ENCODE assay signal across 9 mouse cellular contexts in the genomic region with DNA sequence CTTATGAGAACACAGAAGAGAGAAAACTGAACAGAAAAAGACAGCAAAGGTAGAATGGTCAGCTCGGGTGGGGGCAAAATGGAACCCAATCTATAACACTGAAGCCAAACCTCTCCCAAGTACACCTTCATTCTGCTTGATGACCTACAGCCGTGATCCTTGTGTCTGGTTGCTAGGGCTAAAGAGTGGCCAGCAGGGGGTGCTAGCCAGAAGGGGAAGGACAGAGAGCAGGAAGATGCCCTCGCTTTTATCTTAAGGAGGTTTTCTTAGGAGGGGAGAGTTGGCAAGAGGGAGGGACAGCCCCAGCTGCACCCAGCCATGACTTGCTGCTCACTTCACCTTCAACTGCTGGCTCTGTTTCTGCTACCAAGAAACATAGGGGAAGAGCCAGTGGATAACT. TPM values are rescaled to one million over a fixed set of nuclear protein-coding genes. Genes with fewer than 3 reads are reported as not detected.
DNase-seq lines count a peak whose midpoint lies in the region; ATAC-seq and TF ChIP-seq lines count a peak whose summit lies in the region.
"Had no signal": no experiment of that assay in that cellular context is flagged by ENCODE, and none has a peak within 500 bp of the region (broad histone marks: within the 10 kb centered on the region; RNA-seq: fewer than 3 reads in every experiment).

No protein-coding gene starts in this region.

- peak; percentile 78 for DNase-seq in forebrain, embryonic 11.5 days (ENCODE audit: low spot score)
- DNase-seq in adrenal gland, postnatal 36 days = peak; percentile 80 to 88
- peak; percentile 85 for DNase-seq in kidney, postnatal 0 days (ENCODE audit: low spot score)
- DNase-seq in lung, postnatal 14 days = peak; percentile 81
- peak; percentile 50 to 74 for DNase-seq in spleen, adult 2 months (ENCODE audit: low read depth in 1 of 2, low spot score in 2 of 2)

- WGBS in forebrain, embryonic 11.5 days = 44% methylated on average over 3 of the region's 3 CpGs
- WGBS in forebrain, embryonic 12.5 days = 39% methylated on average over 3 of the region's 3 CpGs
- WGBS in kidney, postnatal 0 days = 31% methylated on average over 3 of the region's 3 CpGs
- 34% methylated on average over 3 of the region's 3 CpGs for WGBS in spleen, adult 2 months

- ATAC-seq in forebrain, embryonic 11.5 days (replicated peaks; ENCODE audit: low FRiP score) = no peak
- ATAC-seq in forebrain, embryonic 12.5 days (ENCODE audit: low FRiP score) = no peak
- ATAC-seq in erythroblast, adult 5-6 weeks (replicated peaks; ENCODE audit: low FRiP score, poor library complexity, severe bottlenecking) = peak; percentile 78
- peak; percentile 54; the same call in 1 of the 2 replicates for ATAC-seq in kidney, postnatal 0 days (replicated peaks; ENCODE audit: low FRiP score, low read depth)

- TF ChIP-seq POLR2A in spleen, adult 2 months (IDR thresholded peaks at IDR 0.05; ENCODE audit: low read depth, low read length) = no peak

- H3K4me1 ChIP-seq in forebrain, embryonic 11.5 days (replicated peaks; ENCODE audit: control insufficient read depth, insufficient read depth, low read length) = no peaks in the 10 kb centered on the region
- no peaks in the 10 kb centered on the region for H3K4me1 ChIP-seq in forebrain, embryonic 12.5 days
- H3K4me1 ChIP-seq in kidney, postnatal 0 days (replicated peaks; ENCODE audit: insufficient read depth, low read length) = no peaks in the 10 kb centered on the region
- H3K4me1 ChIP-seq in spleen, adult 2 months (ENCODE audit: control insufficient read depth, insufficient read depth, insufficient read length) = no peaks in the 10 kb centered on the region
- H3K4me1 ChIP-seq: limb, embryonic 15.5 days had no signal

- no peaks in the 10 kb centered on the region for H3K79me3 ChIP-seq in C2C12 (ENCODE audit: low read depth)

- no peaks in the 10 kb centered on the region for H3K9me3 ChIP-seq in forebrain, embryonic 11.5 days (ENCODE audit: control insufficient read depth, low read length)
- H3K9me3 ChIP-seq in forebrain, embryonic 12.5 days = no peaks in the 10 kb centered on the region
- H3K9me3 ChIP-seq in kidney, postnatal 0 days (replicated peaks; ENCODE audit: low read length) = no peaks in the 10 kb centered on the region
- H3K9me3 ChIP-seq: limb, embryonic 15.5 days had no signal

- H3K27me3 ChIP-seq in forebrain, embryonic 11.5 days (ENCODE audit: control insufficient read depth, insufficient read depth, low read length) = no peaks in the 10 kb centered on the region
- no peaks in the 10 kb centered on the region for H3K27me3 ChIP-seq in forebrain, embryonic 12.5 days
- no peaks in the 10 kb centered on the region for H3K27me3 ChIP-seq in C2C12 (ENCODE audit: control insufficient read depth, insufficient read depth, insufficient read length)
- H3K27me3 ChIP-seq in kidney, postnatal 0 days (ENCODE audit: insufficient read depth, low read length) = no peaks in the 10 kb centered on the region
- no peaks in the 10 kb centered on the region for H3K27me3 ChIP-seq in spleen, adult 2 months (ENCODE audit: control insufficient read depth, insufficient read depth, low read length)
- H3K27me3 ChIP-seq: limb, embryonic 15.5 days had no signal

- H3K4me2 ChIP-seq in forebrain, embryonic 11.5 days (ENCODE audit: low read depth, low read length, severe bottlenecking) = no peak overlapping the region
- H3K4me2 ChIP-seq in forebrain, embryonic 12.5 days = no peak overlapping the region
- H3K4me2 ChIP-seq in kidney, postnatal 0 days (ENCODE audit: low read length) = no peak overlapping the region
- H3K4me2 ChIP-seq: limb, embryonic 15.5 days had no signal

- peak; percentile 4 for TF ChIP-seq CTCF in C2C12 (IDR thresholded peaks at IDR 0.05; ENCODE audit: control insufficient read depth, insufficient read depth, insufficient read length)
- peak; percentile 93 for TF ChIP-seq CTCF in kidney, postnatal 0 days (IDR thresholded peaks at IDR 0.05; ENCODE audit: low read depth)
- TF ChIP-seq CTCF in spleen, adult 2 months (IDR thresholded peaks at IDR 0.05; ENCODE audit: extremely low read depth, insufficient read depth, insufficient read length, insufficient replicate concordance) = peak; percentile 79; the same call in 1 of the 2 replicates

- no peak overlapping the region for H3K4me3 ChIP-seq in forebrain, embryonic 11.5 days (ENCODE audit: low read depth, low read length)
- H3K4me3 ChIP-seq in forebrain, embryonic 12.5 days (replicated peaks) = no peak overlapping the region
- H3K4me3 ChIP-seq in C2C12 (ENCODE audit: insufficient read depth, poor library complexity, severe bottlenecking) = no peak overlapping the region
- no peak overlapping the region for H3K4me3 ChIP-seq in kidney, postnatal 0 days (replicated peaks; ENCODE audit: low read depth, low read length)
- no peak overlapping the region for H3K4me3 ChIP-seq in spleen, adult 2 months (ENCODE audit: extremely low read depth, insufficient read depth, insufficient read length)
- H3K4me3 ChIP-seq: limb, embryonic 15.5 days had no signal

- H3K36me3 ChIP-seq in forebrain, embryonic 11.5 days (ENCODE audit: control insufficient read depth, insufficient read depth, low read length) = peaks cover 11% of the 10 kb centered on the region; the same call in 1 of the 2 replicates
- peaks cover 81% of the 10 kb centered on the region for H3K36me3 ChIP-seq in forebrain, embryonic 12.5 days (replicated peaks)
- H3K36me3 ChIP-seq in C2C12 (ENCODE audit: control insufficient read depth, insufficient read depth) = peaks cover 90% of the 10 kb centered on the region
- H3K36me3 ChIP-seq in kidney, postnatal 0 days (ENCODE audit: insufficient read depth, low read length) = peaks cover 68% of the 10 kb centered on the region
- H3K36me3 ChIP-seq in spleen, adult 2 months (ENCODE audit: control insufficient read depth, insufficient read depth, low read length) = peaks cover 30% of the 10 kb centered on the region

- H3K9ac ChIP-seq in forebrain, embryonic 11.5 days (ENCODE audit: low read length) = no peak overlapping the region
- no peak overlapping the region for H3K9ac ChIP-seq in forebrain, embryonic 12.5 days
- no peak overlapping the region for H3K9ac ChIP-seq in kidney, postnatal 0 days (ENCODE audit: low read depth, low read length)
- H3K9ac ChIP-seq: limb, embryonic 15.5 days had no signal

- H3ac ChIP-seq in C2C12 (ENCODE audit: control insufficient read depth, insufficient read length, low read depth) = no peak overlapping the region

- no peak overlapping the region for H3K27ac ChIP-seq in forebrain, embryonic 11.5 days (ENCODE audit: low read depth, low read length)
- H3K27ac ChIP-seq in forebrain, embryonic 12.5 days = no peak overlapping the region
- no peak overlapping the region for H3K27ac ChIP-seq in kidney, postnatal 0 days
- no peak overlapping the region for H3K27ac ChIP-seq in spleen, adult 2 months (ENCODE audit: insufficient read depth, low read length)
- H3K27ac ChIP-seq: limb, embryonic 15.5 days had no signal

- H3K79me2 ChIP-seq in C2C12 (ENCODE audit: control insufficient read depth, insufficient read depth) = no peaks in the 10 kb centered on the region

TF ChIP-seq in C2C12, 6 proteins besides CTCF, POLR2A, EP300 and RAD21:
- TF ChIP-seq CEBPB (IDR thresholded peaks at IDR 0.05; ENCODE audit: low read depth) = no peak
- TF ChIP-seq FOSL1 (IDR thresholded peaks at IDR 0.05; ENCODE audit: insufficient read depth, low read length, poor library complexity, severe bottlenecking) = no peak
- no peak for TF ChIP-seq USF1 (IDR thresholded peaks at IDR 0.05; ENCODE audit: low read depth)
- TF ChIP-seq MAX (IDR thresholded peaks at IDR 0.05) = no peak
- TF ChIP-seq MYOD1 (IDR thresholded peaks at IDR 0.05; ENCODE audit: control insufficient read depth, insufficient read length, low read depth) = no peak
- no peak for TF ChIP-seq MYOG (IDR thresholded peaks at IDR 0.05; ENCODE audit: control insufficient read depth, extremely low read depth, insufficient read length)
TF ChIP-seq in C2C12: peak in this region for 0.

RNA-seq across cellular contexts. Expression of a gene that starts 15.9 kb away (rescaled TPM):
- polyA plus RNA-seq in forebrain, embryonic 11.5 days (2014; fragmentation: Nextera tagmentation; extraction: Ambion mirVana) = 72.6 and 83.1 TPM in 2 replicates
- polyA plus RNA-seq in forebrain, embryonic 12.5 days (2016; fragmentation: Nextera tagmentation; extraction: Ambion mirVana) = 69.0 and 74.3 TPM in 2 replicates
- polyA plus RNA-seq in C2C12 (2012; fragmentation: generic; extraction: Trizol) = 137 TPM
- 10 to 100 TPM; 46.9 to 59.3 TPM for total RNA-seq in adrenal gland, postnatal 36 days (2021)
- 60.9 and 87.4 TPM in 2 replicates for total RNA-seq in erythroblast, adult 5-6 weeks (2015; ENCODE audit: low replicate concordance)
- total RNA-seq in erythroblast, adult 5-6 weeks (2017; ENCODE audit: low replicate concordance) = 120 and 157 TPM in 2 replicates
- polyA plus RNA-seq in kidney, postnatal 0 days (2015; fragmentation: Nextera tagmentation; extraction: Ambion mirVana) = 34.7 and 42.2 TPM in 2 replicates
- 12.0 and 12.2 TPM in 2 replicates for polyA plus RNA-seq in spleen, adult 2 months (2012; rRNA removed)

RNA-seq across cellular contexts. Expression of a gene that starts 35.0 kb away (rescaled TPM):
- 214 and 239 TPM in 2 replicates for polyA plus RNA-seq in forebrain, embryonic 11.5 days (2014; fragmentation: Nextera tagmentation; extraction: Ambion mirVana)
- polyA plus RNA-seq in forebrain, embryonic 12.5 days (2016; fragmentation: Nextera tagmentation; extraction: Ambion mirVana) = 357 and 369 TPM in 2 replicates
- 112 TPM for polyA plus RNA-seq in C2C12 (2012; fragmentation: generic; extraction: Trizol)
- total RNA-seq in adrenal gland, postnatal 36 days (2021) = 100 to 1,000 TPM; 149 to 150 TPM
- total RNA-seq in erythroblast, adult 5-6 weeks (2015; ENCODE audit: low replicate concordance) = 40.7 and 45.1 TPM in 2 replicates
- 89.7 and 118 TPM in 2 replicates for total RNA-seq in erythroblast, adult 5-6 weeks (2017; ENCODE audit: low replicate concordance)
- polyA plus RNA-seq in kidney, postnatal 0 days (2015; fragmentation: Nextera tagmentation; extraction: Ambion mirVana) = 156 and 178 TPM in 2 replicates
- 50.0 and 50.1 TPM in 2 replicates for polyA plus RNA-seq in spleen, adult 2 months (2012; rRNA removed)

RNA-seq across cellular contexts. Expression of a gene that starts 44.6 kb away (rescaled TPM):
- polyA plus RNA-seq in forebrain, embryonic 11.5 days (2014; fragmentation: Nextera tagmentation; extraction: Ambion mirVana) = 0.17 and 0.48 TPM in 2 replicates
- polyA plus RNA-seq in forebrain, embryonic 12.5 days (2016; fragmentation: Nextera tagmentation; extraction: Ambion mirVana) = 0.12 and 0.22 TPM in 2 replicates
- 0.04 TPM for polyA plus RNA-seq in C2C12 (2012; fragmentation: generic; extraction: Trizol)
- 1 to 10 TPM in 1 of 2 experiments, under 1 TPM in 1; 0.79 to 1.7 TPM for total RNA-seq in adrenal gland, postnatal 36 days (2021)
- total RNA-seq in erythroblast, adult 5-6 weeks (2015; ENCODE audit: low replicate concordance) = 3.5 and 5.2 TPM in 2 replicates
- 4.2 and 4.4 TPM in 2 replicates for total RNA-seq in erythroblast, adult 5-6 weeks (2017; ENCODE audit: low replicate concordance)
- polyA plus RNA-seq in kidney, postnatal 0 days (2015; fragmentation: Nextera tagmentation; extraction: Ambion mirVana) = 1.1 and 1.2 TPM in 2 replicates
- polyA plus RNA-seq in spleen, adult 2 months (2012; rRNA removed) = 2.9 and 3.2 TPM in 2 replicates

Comparison
In these comparisons a context has a peak if more than half of its experiments do, and no peak if none do; other contexts are left out.
1. ATAC-seq: peak in erythroblast, adult 5-6 weeks (single experiment) and kidney, postnatal 0 days (single experiment); none in forebrain, embryonic 11.5 days (single experiment) and forebrain, embryonic 12.5 days (single experiment).
2. CTCF ChIP-seq: peak in every context shown above with its lines; median percentile 93 in kidney, postnatal 0 days; 79 in spleen, adult 2 months; 4 in C2C12.
3. Peak in every context shown above with its lines, with median percentiles within 50 percentile points of each other: DNase-seq.